Mouse (Mus musculus) kidney, postnatal 36 days (tissue): ENCODE data around the gene Vmn1r74.
"Not testable (repeated sequence)": the region's sequence is repeated elsewhere in the genome, so short reads cannot be mapped to it uniquely, and the experiment has no call there.

Experiments used
- DNase-seq, 2 experiments: peaks; one replicate each; pipeline ENCODE4 v3.0.0; 2021 to 2022; ENCODE audit warnings: mixed read lengths in 2 of 2

Gene Vmn1r74

DNA sequence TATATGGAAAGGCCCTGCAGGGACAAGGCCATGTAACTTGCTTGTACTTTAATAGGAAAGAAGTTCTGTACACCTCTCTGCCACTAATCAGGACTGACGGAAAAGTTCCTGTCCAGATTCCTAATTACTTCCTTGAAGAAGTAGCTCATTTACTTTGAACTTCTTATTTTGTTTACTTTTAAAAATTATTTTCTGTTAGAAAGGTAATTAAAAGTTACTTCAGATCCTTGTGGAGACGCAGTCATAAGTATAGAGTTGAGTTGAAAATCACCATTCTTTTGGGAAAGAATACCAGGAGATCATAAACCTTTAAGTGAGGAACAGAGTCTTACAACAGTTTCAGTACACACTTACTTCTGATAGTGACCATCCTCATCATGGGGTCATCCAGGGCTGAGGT, at the start of gene Vmn1r74:
TSS of gene Vmn1r74 (plus strand) at position 301 of the 400 bp plus-strand sequence.
- DNase-seq, result no peak

DNA sequence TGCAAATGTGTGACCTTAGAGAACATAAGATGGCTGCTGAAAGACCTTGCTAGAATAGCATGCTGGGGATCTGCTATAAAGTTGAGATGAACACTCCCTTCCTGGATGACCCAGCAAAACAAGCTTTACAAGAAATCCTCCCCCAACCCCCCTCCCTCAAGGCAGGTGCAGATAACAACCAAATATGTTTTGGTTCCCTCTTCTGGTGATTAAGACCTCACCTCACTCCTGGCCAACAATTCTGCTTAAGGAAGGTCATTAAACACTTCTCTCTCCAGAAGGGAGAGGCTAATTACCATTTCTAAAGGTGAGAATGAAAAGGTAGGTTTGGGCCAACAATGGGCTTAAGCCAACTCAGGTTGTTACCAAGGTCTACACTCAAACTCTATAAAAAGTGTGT, 20.0 kb upstream of the Vmn1r74 start:
- DNase-seq, result no peak

DNA sequence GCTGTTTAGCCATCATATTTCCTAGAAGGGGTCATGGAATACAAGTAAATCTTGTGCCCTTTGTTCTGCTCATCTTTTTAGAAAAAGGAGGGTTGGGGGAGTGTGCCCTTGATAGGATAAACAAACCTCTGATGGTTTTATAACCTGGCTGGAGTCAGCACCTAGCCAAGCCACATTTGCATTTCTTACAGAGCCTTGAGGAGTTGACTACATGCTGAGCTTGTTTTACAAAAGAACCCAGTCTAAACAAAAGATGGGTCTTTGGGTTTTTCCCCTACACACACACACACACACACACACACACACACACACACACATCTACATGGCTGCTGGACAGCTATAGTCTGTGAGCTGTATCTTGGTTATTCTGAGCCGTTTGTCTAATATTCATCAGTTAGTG, 11.6 kb upstream of the Vmn1r74 start:
- no peak for DNase-seq

DNA sequence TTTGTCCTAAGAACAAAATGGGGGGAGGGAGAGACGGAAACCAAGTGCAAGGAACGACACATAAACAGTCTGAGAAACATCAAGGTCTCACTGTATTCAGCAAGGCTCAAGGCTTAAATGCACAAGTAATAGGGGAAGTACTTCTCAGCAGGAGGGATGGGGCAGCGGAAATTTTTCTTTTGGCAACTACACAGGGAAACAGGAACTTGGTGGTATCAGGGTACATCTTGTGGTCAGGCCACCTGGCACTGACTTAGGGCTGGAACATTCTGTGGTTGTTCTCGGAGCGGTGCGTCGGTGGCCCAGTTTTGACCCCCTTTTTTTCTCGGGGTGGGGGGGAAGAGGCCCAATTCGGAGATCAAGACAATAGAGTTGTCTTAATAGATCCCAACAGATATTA, 10.5 kb upstream of the Vmn1r74 start:
- not testable (repeated sequence) for DNase-seq

DNA sequence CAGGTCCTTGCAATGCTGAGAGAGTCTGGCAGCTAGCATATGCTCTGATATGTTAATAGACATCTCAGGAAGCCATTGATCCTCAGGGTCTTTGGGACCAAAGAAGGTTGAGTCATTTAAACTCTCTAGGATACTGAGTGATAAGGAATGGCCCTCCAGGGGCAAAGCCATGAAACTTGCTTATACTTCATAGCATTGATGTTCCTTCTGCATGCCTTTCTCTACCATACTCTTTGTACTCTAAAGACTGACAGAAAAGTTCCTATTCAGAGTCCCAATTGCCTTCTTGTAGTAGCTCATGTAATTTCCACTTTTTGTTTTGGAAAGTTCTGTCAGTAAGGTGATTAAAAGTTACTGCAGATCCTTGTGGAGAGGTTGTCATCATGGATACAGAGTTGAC, 40.5 kb downstream of the Vmn1r74 start, which contains the start of gene Vmn1r75:
TSS of gene Vmn1r75 (plus strand) at position 301 of the 400 bp plus-strand sequence.
- no peak for DNase-seq
